Mouse (Mus musculus): ENCODE results near the gene Zfp398. TPM values are rescaled to one million over a fixed set of nuclear protein-coding genes. Genes with fewer than 3 reads are reported as not detected.
"Not testable (repeated sequence)": the region's sequence is repeated elsewhere in the genome, so short reads cannot be mapped to it uniquely, and the experiment has no call there.

Gene Zfp398
- polyA plus RNA-seq, 2 experiments from 2014 or later, result 10.2 to 11.4 TPM

DNA sequence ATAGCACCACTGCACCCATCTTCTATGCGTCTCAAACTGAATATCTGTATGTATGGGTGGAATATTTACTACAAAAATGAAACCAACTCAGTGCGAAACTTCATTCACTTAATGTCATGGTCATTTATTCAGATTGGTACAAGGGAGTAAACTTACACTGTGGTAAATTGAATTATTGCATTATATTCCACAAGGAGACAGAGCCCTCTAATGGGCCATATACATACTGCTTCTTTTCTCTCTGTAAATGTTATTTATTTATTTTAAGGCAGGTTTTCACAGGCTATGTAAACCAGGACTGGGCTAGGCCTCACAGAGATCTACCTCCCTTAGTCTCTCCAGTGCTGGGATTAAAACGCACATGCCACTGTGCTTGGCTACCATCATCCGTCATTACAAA is 8.0 kb upstream of the Zfp398 start:
- no peak for ATAC-seq

DNA sequence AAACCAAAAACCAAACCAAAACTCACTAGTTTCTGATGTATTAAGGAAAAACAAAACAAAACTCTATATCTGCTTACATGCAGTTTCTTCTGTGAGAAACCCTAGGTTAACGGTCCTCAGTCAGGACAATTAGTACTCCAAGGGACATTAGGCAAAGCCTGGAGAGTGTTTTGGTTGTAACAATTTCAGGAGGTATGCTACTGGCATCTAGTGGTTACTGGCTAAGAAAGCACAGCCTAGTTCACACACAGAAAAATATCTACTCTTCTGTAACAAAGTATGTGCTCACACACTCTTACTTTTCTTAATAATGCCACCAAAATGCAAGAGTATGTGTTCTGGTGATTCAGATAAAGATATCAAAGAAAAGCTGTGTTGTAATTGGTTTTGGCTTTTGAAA is 6.5 kb upstream of the Zfp398 start:
- ATAC-seq, result no peak

DNA sequence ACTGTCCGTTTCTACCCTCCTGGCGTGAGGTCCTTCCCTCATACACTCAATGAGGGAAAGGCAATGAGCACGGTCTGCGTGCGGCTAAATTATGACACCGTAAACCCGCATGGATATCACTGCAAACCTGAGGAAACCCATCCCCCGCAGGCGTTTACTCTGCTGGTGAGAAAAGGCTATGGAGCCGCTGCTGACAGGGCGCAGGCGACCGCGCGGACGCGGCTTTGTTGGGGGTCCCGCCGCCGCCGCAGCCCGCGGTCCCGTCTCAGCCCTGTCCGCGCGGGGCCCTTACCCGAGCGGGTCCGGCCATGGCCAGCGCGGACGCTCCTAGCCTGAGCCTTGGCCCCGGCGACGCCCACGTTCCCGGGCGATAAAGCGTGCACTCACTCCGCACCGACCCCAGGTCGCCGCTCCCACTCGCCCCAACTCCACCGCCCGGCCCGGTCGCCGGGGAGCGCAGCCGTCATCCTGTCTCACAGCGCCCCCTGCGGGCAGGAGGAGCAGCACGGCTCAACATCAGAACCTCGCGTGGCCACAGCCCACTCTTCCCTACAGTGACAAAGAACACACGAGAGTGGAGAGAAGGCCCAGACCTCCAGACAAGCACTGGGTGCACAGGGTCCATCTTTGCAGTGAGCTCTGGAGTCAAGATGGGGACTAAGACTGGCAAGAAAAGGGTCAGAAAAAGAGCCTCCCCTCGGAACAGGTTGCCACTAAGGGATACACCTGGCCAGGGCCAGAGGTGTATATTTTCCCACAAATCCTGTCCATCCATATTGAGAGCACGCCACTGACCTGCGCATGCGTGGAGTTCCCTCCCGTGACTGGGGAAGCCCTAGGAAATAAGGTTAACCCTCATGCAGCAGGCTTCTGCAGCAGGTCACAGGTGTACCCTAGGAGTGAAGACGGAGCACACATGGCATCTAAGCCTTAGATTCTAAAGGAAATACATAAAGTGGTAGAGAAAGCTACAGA is 5.1 kb upstream of the Zfp398 start, which contains the start of gene Zfp786:
Gene Zfp786 (minus strand): TSS at position 764 of the 975 bp plus-strand sequence.
- peak; percentile 88 for ATAC-seq

DNA sequence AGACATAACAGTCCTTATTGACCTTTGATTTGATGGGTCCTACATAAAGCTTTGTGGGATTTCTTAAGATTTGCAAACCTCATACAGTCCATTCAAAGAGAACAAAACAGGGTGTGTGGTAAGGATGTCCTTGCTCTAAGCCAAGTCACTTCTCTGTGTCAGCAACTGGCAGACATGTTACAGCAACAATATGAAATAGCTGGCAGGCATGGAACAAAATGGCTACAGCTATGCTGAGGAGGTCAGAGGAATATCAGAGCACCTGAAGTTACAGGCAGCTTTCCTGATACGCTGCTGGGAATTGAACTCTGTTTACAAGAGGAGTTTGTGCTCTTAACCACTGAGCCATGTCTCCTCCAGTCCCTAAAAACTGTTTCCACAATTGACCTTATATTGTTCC is 3.2 kb upstream of the Zfp398 start:
- no peak for ATAC-seq

DNA sequence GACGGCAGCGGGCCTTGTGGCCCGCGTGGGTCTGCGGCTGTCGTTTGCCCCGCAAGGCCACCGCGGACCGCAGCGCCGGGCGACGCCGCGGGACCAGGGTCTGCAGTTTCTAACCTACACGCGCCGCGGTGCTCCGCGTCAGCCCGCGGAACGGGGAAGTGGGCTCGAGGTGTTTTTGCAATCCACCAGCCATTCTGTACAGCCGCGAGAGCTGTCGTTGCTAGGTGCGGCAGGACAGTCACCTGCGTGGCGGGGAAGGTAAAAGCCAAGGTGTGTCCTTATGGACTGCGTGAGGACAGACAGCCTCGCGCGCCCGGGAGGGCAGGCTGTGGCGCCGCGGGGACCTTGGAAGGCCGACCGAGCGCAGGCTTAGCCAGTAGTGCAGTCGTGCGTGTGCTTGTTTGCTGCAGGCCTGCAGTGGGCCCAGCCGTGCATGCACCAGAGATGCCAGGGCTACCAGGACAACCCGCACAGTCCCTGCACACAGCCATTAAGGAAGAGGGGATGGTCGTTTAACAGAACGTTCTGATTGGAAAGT is 592 bp downstream of the Zfp398 start:
- peak; percentile 39 for ATAC-seq

GRCm38 (mm10) chr6:47837630-47838029 is 2.2 kb downstream of the Zfp398 start:
- no peak for ATAC-seq

GRCm38 (mm10) chr6:47841077-47841476 is 5.6 kb downstream of the Zfp398 start:
- ATAC-seq, result no peak

DNA sequence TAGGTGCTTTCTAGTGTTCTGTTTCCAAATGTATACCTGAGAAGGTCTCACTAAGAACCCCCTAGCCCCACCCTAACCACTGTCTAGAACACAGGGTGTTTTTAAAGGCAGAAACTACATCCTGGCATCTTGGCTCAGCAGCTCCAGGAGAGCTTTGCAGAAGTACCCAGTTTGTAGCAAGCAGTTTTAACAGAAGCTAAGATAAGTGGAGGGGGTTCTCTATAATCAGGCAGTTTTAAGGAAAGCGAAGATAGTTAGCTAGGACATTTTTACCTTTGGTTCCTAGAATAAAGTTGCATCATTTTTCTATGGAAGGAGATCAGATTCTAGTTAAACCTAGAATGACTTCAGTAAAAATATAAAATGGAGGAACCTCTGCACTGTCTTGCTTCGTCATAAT is 6.4 kb downstream of the Zfp398 start:
- no peak for ATAC-seq

DNA sequence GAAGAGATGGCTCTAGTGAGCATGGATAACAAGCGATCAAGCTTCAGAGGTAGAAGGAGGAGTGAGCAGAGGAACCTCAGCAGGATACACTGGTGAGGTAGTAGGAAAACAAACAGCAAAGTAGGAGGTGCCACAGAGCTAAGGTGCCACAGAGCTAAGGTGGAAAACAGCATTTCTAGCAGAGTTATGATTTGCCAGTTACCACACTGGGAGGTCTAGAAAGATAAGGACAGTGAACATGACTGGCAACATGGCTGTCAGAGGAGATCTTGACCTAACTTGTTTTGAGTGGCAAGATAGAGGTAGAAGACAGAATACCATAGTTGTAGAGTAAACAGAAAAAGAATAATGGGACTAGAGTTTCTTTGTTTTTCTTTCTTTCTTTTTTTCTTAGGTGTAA is 6.9 kb downstream of the Zfp398 start:
- ATAC-seq, result no peak

DNA sequence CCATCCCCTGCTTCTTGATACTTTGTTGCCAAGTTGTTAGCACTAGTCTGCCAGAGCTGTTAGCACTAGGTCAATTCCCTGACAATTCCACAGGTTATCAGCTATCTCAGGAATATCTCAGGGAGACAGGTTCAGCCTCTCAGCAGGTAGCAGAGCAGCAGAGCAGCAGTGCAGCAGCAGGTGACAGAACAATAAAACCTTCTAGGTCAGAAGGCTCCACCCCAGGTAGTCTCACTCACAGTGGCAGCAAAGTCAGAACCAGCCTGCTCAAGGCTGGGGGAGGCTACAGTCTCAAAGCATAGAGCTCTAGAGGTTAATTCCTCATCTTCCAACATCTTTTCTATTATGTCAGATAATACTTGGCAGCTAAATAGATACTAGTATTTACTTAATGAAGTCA is 10.3 kb downstream of the Zfp398 start:
- ATAC-seq, result no peak

DNA sequence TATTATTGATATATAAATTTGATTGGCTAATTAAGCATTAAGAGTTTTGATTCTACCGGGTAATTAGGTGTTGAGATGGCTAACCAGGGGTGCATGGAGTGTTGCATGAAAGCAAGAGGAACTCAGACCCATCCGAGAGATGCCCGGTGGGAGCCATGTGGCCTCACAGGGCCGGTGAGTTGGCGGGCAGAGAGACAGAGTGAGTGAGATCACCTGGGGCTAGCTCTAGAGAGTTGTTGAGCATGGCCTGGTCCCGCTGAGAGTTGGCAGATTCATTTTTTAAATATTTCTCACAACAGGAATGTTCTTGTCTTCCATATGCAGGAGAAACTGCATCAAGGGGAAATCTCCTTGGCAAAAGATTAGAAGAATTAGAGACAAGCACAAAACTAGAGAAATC is 21.8 kb downstream of the Zfp398 start:
- ATAC-seq, result no peak

- not testable (repeated sequence) for ATAC-seq
These were observed 22.3 kb downstream of the Zfp398 start for GRCm38 (mm10) chr6:47857729-47858128.

- no peak for ATAC-seq
These were observed 36.8 kb downstream of the Zfp398 start for GRCm38 (mm10) chr6:47872266-47872665.

- no peak for ATAC-seq
These were observed 41.6 kb downstream of the Zfp398 start, which contains the start of gene Zfp282 for GRCm38 (mm10) chr6:47877058-47877457. TSS of gene Zfp282 (plus strand) at chr6:47877204.

- ATAC-seq, result peak; percentile 75
These were observed 42.1 kb downstream of the Zfp398 start for GRCm38 (mm10) chr6:47877461-47878132.

- ATAC-seq, result peak; percentile 13
These were observed 42.7 kb downstream of the Zfp398 start for GRCm38 (mm10) chr6:47878133-47878514.

DNA sequence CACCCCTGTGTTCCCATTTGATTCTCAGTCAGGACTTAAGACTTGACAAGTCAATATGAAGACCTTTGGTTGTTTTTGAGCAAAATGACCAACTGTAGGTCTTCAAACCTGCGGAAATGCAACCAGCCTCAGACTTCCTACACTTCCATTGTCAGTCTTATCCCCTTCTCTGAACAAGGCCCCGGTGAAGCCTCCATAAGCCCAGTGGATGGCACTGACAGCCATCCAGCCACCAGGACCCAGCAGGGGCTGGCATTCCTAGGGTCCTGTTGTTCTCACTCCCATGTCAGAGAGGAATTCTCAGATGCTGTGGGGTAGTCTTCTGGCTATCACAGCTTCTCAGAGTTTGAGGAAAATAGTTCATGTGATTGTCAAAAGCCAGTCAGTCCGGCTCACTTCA is 43.1 kb downstream of the Zfp398 start:
- ATAC-seq, result no peak

DNA sequence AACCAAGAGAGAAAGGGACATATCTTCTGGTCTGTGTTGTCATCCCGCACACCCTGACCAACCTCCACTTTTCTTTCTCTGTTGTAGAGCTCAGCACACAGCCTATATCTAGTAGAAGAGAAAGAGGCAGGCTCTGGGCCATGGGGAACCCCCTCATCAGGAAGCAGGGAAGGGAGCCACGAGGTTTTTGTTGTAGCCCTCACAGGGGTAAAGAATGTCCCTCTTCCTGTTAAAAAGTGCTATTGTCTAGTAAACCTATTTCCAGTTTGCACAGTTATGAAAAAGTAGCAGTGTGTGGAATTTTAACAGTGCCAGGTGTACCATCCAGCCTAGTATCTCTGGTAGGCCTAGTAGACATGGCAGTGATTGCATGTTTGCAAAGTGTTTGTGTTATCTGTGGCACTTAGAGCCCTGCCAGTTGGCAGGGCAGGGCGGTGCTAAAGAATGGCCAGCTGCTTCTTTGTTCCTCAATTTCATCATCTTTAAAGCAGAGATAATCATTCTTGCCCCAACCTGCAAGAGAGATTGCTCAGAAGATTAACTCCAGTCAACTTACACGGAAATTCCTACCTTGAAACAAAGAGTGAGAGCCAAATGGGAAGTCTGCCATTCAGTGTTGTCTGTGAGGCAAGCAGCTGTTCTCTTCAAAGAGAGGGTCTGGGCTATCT is 43.7 kb downstream of the Zfp398 start:
- no peak for ATAC-seq

- no peak for ATAC-seq
These were observed 44.7 kb downstream of the Zfp398 start for GRCm38 (mm10) chr6:47880166-47880565.

- ATAC-seq, result no peak
These were observed 53.4 kb downstream of the Zfp398 start for GRCm38 (mm10) chr6:47888812-47889383.

DNA sequence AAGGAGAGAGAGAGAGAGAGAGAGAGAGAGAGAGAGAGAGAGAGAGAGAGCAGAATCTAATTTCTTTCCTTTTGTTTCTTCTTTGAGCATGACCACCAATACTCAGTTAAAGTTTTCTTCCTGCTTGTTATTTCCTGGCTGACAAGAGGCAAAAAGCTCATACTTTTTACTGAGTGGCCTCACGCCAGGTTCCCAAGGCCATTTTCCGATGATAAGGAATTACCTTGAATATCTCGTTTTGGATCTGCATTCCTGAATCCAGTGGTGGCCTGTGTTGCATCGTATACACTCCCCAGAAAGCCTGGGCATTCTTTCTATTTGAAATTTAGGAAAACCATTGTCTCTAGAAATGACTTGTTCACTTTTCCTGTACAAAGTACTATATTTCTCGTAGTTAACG is 64.0 kb downstream of the Zfp398 start:
- no peak for ATAC-seq

DNA sequence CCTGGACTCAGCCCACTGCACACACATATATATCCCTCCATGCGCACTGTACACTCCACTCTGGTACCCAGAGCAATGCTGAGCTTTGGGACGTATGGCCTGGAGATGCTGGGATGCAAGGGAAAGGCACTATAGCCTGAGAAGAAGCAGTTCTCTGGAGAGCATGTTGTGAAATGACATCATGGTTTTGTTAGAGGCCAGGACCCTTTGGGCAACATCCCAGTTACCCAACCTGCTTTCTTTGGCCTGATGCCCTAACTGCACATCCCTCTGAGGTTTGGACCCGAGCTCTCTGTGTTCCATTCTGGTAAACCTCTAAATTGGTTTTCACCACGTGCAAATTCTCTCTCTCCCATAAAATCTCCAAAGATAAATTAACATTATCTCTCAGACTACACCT is 68.1 kb downstream of the Zfp398 start:
- ATAC-seq, result no peak

GRCm38 (mm10) chr6:47904361-47904760 is 68.9 kb downstream of the Zfp398 start:
- ATAC-seq, result no peak

Data from activated CD4-positive, CD25-positive, alpha-beta regulatory T cell, adult 4 months (primary cell).